Mouse (Mus musculus): Measurements from ENCODE around the gene Gtf2ird2. TPM values are rescaled to one million over a fixed set of nuclear protein-coding genes. Genes with fewer than 3 reads are reported as not detected.

Gene Gtf2ird2
- polyA plus RNA-seq, 1 experiment = not detected

- Histone ChIP-seq H3K4me3 (ENCODE audit: insufficient read depth, low read depth, low read length) (no peak overlapping the region), H3K27ac (ENCODE audit: insufficient read depth, low read depth, low read length) (peak overlapping the region; percentile 33; the same call in 1 of the 2 replicates), H3K4me1 (ENCODE audit: control insufficient read depth, insufficient read depth, low read length) (peaks cover 15% of the 10 kb centered on the region)
- WGBS = 67% methylated on average over 9 of the region's 9 CpGs
- TF ChIP-seq CTCF (IDR thresholded peaks at IDR 0.05; ENCODE audit: insufficient read depth, low read depth, low read length) (no peak), POLR2A (IDR thresholded peaks at IDR 0.05; ENCODE audit: insufficient read depth, low read depth, low read length) (no peak)
These were observed 76.3 kb downstream of the Gtf2ird2 start for GRCm38 (mm10) chr5:134260001-134260636.

- Histone ChIP-seq H3K4me1 (ENCODE audit: control insufficient read depth, insufficient read depth, low read length) (peaks cover 28% of the 10 kb centered on the region), H3K4me3 (ENCODE audit: insufficient read depth, low read depth, low read length) (no peak overlapping the region), H3K27ac (ENCODE audit: insufficient read depth, low read depth, low read length) (no peak overlapping the region)
- no peak for TF ChIP-seq CTCF (IDR thresholded peaks at IDR 0.05; ENCODE audit: insufficient read depth, low read depth, low read length)
- 56% methylated on average over 2 of the region's 2 CpGs for WGBS
These were observed 82.1 kb downstream of the Gtf2ird2 start for GRCm38 (mm10) chr5:134265890-134266289.

- Histone ChIP-seq H3K4me3 (ENCODE audit: insufficient read depth, low read depth, low read length) (no peak overlapping the region), H3K4me1 (ENCODE audit: control insufficient read depth, insufficient read depth, low read length) (peaks cover 30% of the 10 kb centered on the region), H3K27ac (ENCODE audit: insufficient read depth, low read depth, low read length) (no peak overlapping the region)
- TF ChIP-seq POLR2A (IDR thresholded peaks at IDR 0.05; ENCODE audit: insufficient read depth, low read depth, low read length) (no peak), CTCF (IDR thresholded peaks at IDR 0.05; ENCODE audit: insufficient read depth, low read depth, low read length) (no peak)
- 37% methylated on average over 18 of the region's 18 CpGs for WGBS
These were observed 82.6 kb downstream of the Gtf2ird2 start for GRCm38 (mm10) chr5:134266404-134266803.

GRCm38 (mm10) chr5:134268751-134269150 is 84.9 kb downstream of the Gtf2ird2 start:
- no peak overlapping the region for H3K4me3 ChIP-seq (ENCODE audit: insufficient read depth, low read depth, low read length)
- WGBS = 98% methylated on average over 8 of the region's 8 CpGs
- no peak overlapping the region for H3K27ac ChIP-seq (ENCODE audit: insufficient read depth, low read depth, low read length)
- no peak for TF ChIP-seq CTCF (IDR thresholded peaks at IDR 0.05; ENCODE audit: insufficient read depth, low read depth, low read length)
- TF ChIP-seq POLR2A (IDR thresholded peaks at IDR 0.05; ENCODE audit: insufficient read depth, low read depth, low read length) = no peak
- peaks cover 44% of the 10 kb centered on the region for H3K4me1 ChIP-seq (ENCODE audit: control insufficient read depth, insufficient read depth, low read length)

GRCm38 (mm10) chr5:134269751-134270150 is 85.9 kb downstream of the Gtf2ird2 start:
- H3K27ac ChIP-seq (ENCODE audit: insufficient read depth, low read depth, low read length) = no peak overlapping the region
- TF ChIP-seq POLR2A (IDR thresholded peaks at IDR 0.05; ENCODE audit: insufficient read depth, low read depth, low read length) = no peak
- no peak for TF ChIP-seq CTCF (IDR thresholded peaks at IDR 0.05; ENCODE audit: insufficient read depth, low read depth, low read length)
- H3K4me3 ChIP-seq (ENCODE audit: insufficient read depth, low read depth, low read length) = no peak overlapping the region
- 57% methylated on average over 5 of the region's 5 CpGs for WGBS
- peaks cover 50% of the 10 kb centered on the region for H3K4me1 ChIP-seq (ENCODE audit: control insufficient read depth, insufficient read depth, low read length)

- peaks cover 57% of the 10 kb centered on the region for H3K4me1 ChIP-seq (ENCODE audit: control insufficient read depth, insufficient read depth, low read length)
- 73% methylated on average over 4 of the region's 4 CpGs for WGBS
- no peak overlapping the region for H3K4me3 ChIP-seq (ENCODE audit: insufficient read depth, low read depth, low read length)
- TF ChIP-seq POLR2A (IDR thresholded peaks at IDR 0.05; ENCODE audit: insufficient read depth, low read depth, low read length) = no peak
- TF ChIP-seq CTCF (IDR thresholded peaks at IDR 0.05; ENCODE audit: insufficient read depth, low read depth, low read length) = no peak
- H3K27ac ChIP-seq (ENCODE audit: insufficient read depth, low read depth, low read length) = no peak overlapping the region
These were observed 86.7 kb downstream of the Gtf2ird2 start for GRCm38 (mm10) chr5:134270566-134270965.

- H3K4me1 ChIP-seq (ENCODE audit: control insufficient read depth, insufficient read depth, low read length) = peaks cover 59% of the 10 kb centered on the region
- no peak overlapping the region for H3K4me3 ChIP-seq (ENCODE audit: insufficient read depth, low read depth, low read length)
- no peak overlapping the region for H3K27ac ChIP-seq (ENCODE audit: insufficient read depth, low read depth, low read length)
- TF ChIP-seq POLR2A (IDR thresholded peaks at IDR 0.05; ENCODE audit: insufficient read depth, low read depth, low read length) (no peak), CTCF (IDR thresholded peaks at IDR 0.05; ENCODE audit: insufficient read depth, low read depth, low read length) (no peak)
- WGBS = 83% methylated on average over 11 of the region's 11 CpGs
These were observed 87.6 kb downstream of the Gtf2ird2 start for GRCm38 (mm10) chr5:134271421-134271820.

GRCm38 (mm10) chr5:134272761-134273160 is 88.9 kb downstream of the Gtf2ird2 start:
- peaks cover 55% of the 10 kb centered on the region for H3K4me1 ChIP-seq (ENCODE audit: control insufficient read depth, insufficient read depth, low read length)
- H3K27ac ChIP-seq (ENCODE audit: insufficient read depth, low read depth, low read length) = peak overlapping the region; percentile 76
- no peak for TF ChIP-seq CTCF (IDR thresholded peaks at IDR 0.05; ENCODE audit: insufficient read depth, low read depth, low read length)
- TF ChIP-seq POLR2A (IDR thresholded peaks at IDR 0.05; ENCODE audit: insufficient read depth, low read depth, low read length) = no peak
- H3K4me3 ChIP-seq (ENCODE audit: insufficient read depth, low read depth, low read length) = no peak overlapping the region
- WGBS = 61% methylated on average over 11 of the region's 11 CpGs

GRCm38 (mm10) chr5:134273761-134274160 is 89.9 kb downstream of the Gtf2ird2 start:
- WGBS = 63% methylated on average over 8 of the region's 8 CpGs
- Histone ChIP-seq H3K27ac (ENCODE audit: insufficient read depth, low read depth, low read length) (no peak overlapping the region), H3K4me1 (ENCODE audit: control insufficient read depth, insufficient read depth, low read length) (peaks cover 52% of the 10 kb centered on the region), H3K4me3 (ENCODE audit: insufficient read depth, low read depth, low read length) (no peak overlapping the region)
- TF ChIP-seq POLR2A (IDR thresholded peaks at IDR 0.05; ENCODE audit: insufficient read depth, low read depth, low read length) = no peak
- no peak for TF ChIP-seq CTCF (IDR thresholded peaks at IDR 0.05; ENCODE audit: insufficient read depth, low read depth, low read length)

Other genes with a start within 250 kb of the Gtf2ird2 start
- gene Castor2, start 84.3 kb upstream of the Gtf2ird2 start, polyA plus RNA-seq (2012; ENCODE audit: insufficient read depth, insufficient read length, low replicate concordance, missing spikeins) = not detected in 2 replicates
- gene Rcc1l, start 7.2 kb upstream of the Gtf2ird2 start, polyA plus RNA-seq (2012; ENCODE audit: insufficient read depth, insufficient read length, low replicate concordance, missing spikeins) = not detected in 2 replicates
- not detected in 2 replicates for gene Ncf1, start 45.6 kb downstream of the Gtf2ird2 start, polyA plus RNA-seq (2012; ENCODE audit: insufficient read depth, insufficient read length, low replicate concordance, missing spikeins)
- gene Gtf2i, start 130.7 kb downstream of the Gtf2ird2 start, polyA plus RNA-seq (2012; ENCODE audit: insufficient read depth, insufficient read length, low replicate concordance, missing spikeins) = 380 TPM in 1 of 2 replicates, not detected in the other

Data from olfactory bulb, adult 2 months (tissue).